Mouse (Mus musculus) urinary bladder, adult 18-20 months (tissue): Measurements from ENCODE around the gene Klrc1.
"Not testable (repeated sequence)": the region's sequence is repeated elsewhere in the genome, so short reads cannot be mapped to it uniquely, and the experiment has no call there.

Experiments
- DNase-seq, 2 experiments: peaks; one replicate each; pipeline ENCODE4 v3.0.0; 2022; ENCODE audit warnings: low spot score in 2 of 2, mixed read lengths in 2 of 2

Gene Klrc1

GRCm38 (mm10) chr6:129678873-129679272 lies at the start of gene Klrc1:
TSS of gene Klrc1 (minus strand) at chr6:129678973.
- DNase-seq, result no peak

- DNase-seq, result no peak
Measured at GRCm38 (mm10) chr6:129727237-129727636, 48.5 kb upstream of the Klrc1 start.

- no peak for DNase-seq
Measured at GRCm38 (mm10) chr6:129721390-129721789, 42.6 kb upstream of the Klrc1 start.

- DNase-seq, result no peak
Measured at GRCm38 (mm10) chr6:129720487-129720886, 41.7 kb upstream of the Klrc1 start.

- DNase-seq, result no peak
Measured at GRCm38 (mm10) chr6:129717032-129717431, 38.3 kb upstream of the Klrc1 start, which contains the start of gene Klri1. TSS of gene Klri1 (minus strand) at chr6:129717132.

- no peak for DNase-seq
Measured at GRCm38 (mm10) chr6:129713566-129713965, 34.8 kb upstream of the Klrc1 start.

GRCm38 (mm10) chr6:129691436-129691835 lies 12.7 kb upstream of the Klrc1 start:
- DNase-seq, result not testable (repeated sequence)

- DNase-seq, result peak; percentile 3 to 9
Measured at GRCm38 (mm10) chr6:129680379-129680778, 1.6 kb upstream of the Klrc1 start.

- not testable (repeated sequence) for DNase-seq
Measured at GRCm38 (mm10) chr6:129661301-129661700, 17.5 kb downstream of the Klrc1 start.

GRCm38 (mm10) chr6:129660589-129660988 lies 18.2 kb downstream of the Klrc1 start, which contains the start of gene Klrc2:
TSS of gene Klrc2 (minus strand) at chr6:129660689.
- not testable (repeated sequence) for DNase-seq

- not testable (repeated sequence) for DNase-seq
Measured at GRCm38 (mm10) chr6:129644054-129644453, 34.7 kb downstream of the Klrc1 start.

GRCm38 (mm10) chr6:129643237-129643636 lies 35.5 kb downstream of the Klrc1 start, which contains the start of gene Klrc3:
TSS of gene Klrc3 (minus strand) at chr6:129643337.
- DNase-seq, result not testable (repeated sequence)

GRCm38 (mm10) chr6:129631046-129631445 lies 47.7 kb downstream of the Klrc1 start:
- not testable (repeated sequence) for DNase-seq

- no peak for DNase-seq
Measured at GRCm38 (mm10) chr6:129623735-129624134, 55.0 kb downstream of the Klrc1 start, which contains the start of gene Klrk1. TSS of gene Klrk1 (minus strand) at chr6:129623864.
